Mouse (Mus musculus) cerebellum, adult 9-10 months (tissue): ENCODE results near the gene Zfp276.
A peak's percentile ranks its signal among the peaks of the same experiment; 100 is the strongest.
"Not testable (repeated sequence)": the region's sequence is repeated elsewhere in the genome, so short reads cannot be mapped to it uniquely, and the experiment has no call there.

Experiments used
- DNase-seq: peaks from one replicate; pipeline ENCODE4 v3.0.0; 2022

Zfp276 gene

GRCm38 (mm10) chr8:123254099-123254885 is at the start of gene Zfp276, which contains the start of gene Vps9d1:
Gene Zfp276 (plus strand): TSS chr8:123254195.
Gene Vps9d1 (minus strand): TSS chr8:123254348.
- peak; percentile 73 for DNase-seq

- no peak for DNase-seq
Observed at GRCm38 (mm10) chr8:123211876-123212275, 42.1 kb upstream of the Zfp276 start.

- peak; percentile 89 for DNase-seq
Observed at GRCm38 (mm10) chr8:123212321-123213117, 41.5 kb upstream of the Zfp276 start, which contains the start of the genes Chmp1a and Spata33. Gene Chmp1a (minus strand): TSS chr8:123212763. Gene Spata33 (plus strand): TSS chr8:123212832.

- DNase-seq = peak; percentile 32
Observed at GRCm38 (mm10) chr8:123213118-123213772, 40.8 kb upstream of the Zfp276 start.

- DNase-seq = peak; percentile 2
Observed at GRCm38 (mm10) chr8:123215430-123215829, 38.6 kb upstream of the Zfp276 start.

GRCm38 (mm10) chr8:123220917-123221316 is 33.1 kb upstream of the Zfp276 start:
- DNase-seq = no peak

GRCm38 (mm10) chr8:123224278-123225266 is 29.4 kb upstream of the Zfp276 start, which contains the start of gene Cdk10:
Gene Cdk10 (plus strand): TSS chr8:123224842.
- peak; percentile 91 for DNase-seq

- no peak for DNase-seq
Observed at GRCm38 (mm10) chr8:123228416-123228815, 25.6 kb upstream of the Zfp276 start.

- not testable (repeated sequence) for DNase-seq
Observed at GRCm38 (mm10) chr8:123230326-123230725, 23.7 kb upstream of the Zfp276 start.

GRCm38 (mm10) chr8:123231742-123232141 is 22.3 kb upstream of the Zfp276 start:
- DNase-seq = no peak

- DNase-seq = no peak
Observed at GRCm38 (mm10) chr8:123232553-123232952, 21.4 kb upstream of the Zfp276 start.

GRCm38 (mm10) chr8:123233300-123233699 is 20.7 kb upstream of the Zfp276 start:
- DNase-seq = no peak

- no peak for DNase-seq
Observed at GRCm38 (mm10) chr8:123233760-123234159, 20.2 kb upstream of the Zfp276 start.

- peak; percentile 70 for DNase-seq
Observed at GRCm38 (mm10) chr8:123234918-123235519, 19.0 kb upstream of the Zfp276 start.

- peak; percentile 85 for DNase-seq
Observed at GRCm38 (mm10) chr8:123235520-123236497, 18.2 kb upstream of the Zfp276 start, which contains the start of gene Spata2l. Gene Spata2l (minus strand): TSS chr8:123236233.

GRCm38 (mm10) chr8:123239398-123239797 is 14.6 kb upstream of the Zfp276 start:
- DNase-seq = no peak

GRCm38 (mm10) chr8:123242107-123242923 is 11.7 kb upstream of the Zfp276 start:
- DNase-seq = no peak

GRCm38 (mm10) chr8:123243053-123243452 is 10.9 kb upstream of the Zfp276 start:
- no peak for DNase-seq

GRCm38 (mm10) chr8:123244382-123244781 is 9.6 kb upstream of the Zfp276 start:
- no peak for DNase-seq
